Mouse (Mus musculus) liver, embryonic 14.5 days (tissue): Measurements from ENCODE around the gene Aurka. TPM values are rescaled to one million over a fixed set of nuclear protein-coding genes. Genes with fewer than 3 reads are reported as not detected.
A peak's percentile ranks its signal among the peaks of the same experiment; 100 is the strongest.

Experiments used
- ATAC-seq: fragments of 200-750 bp; cut with Nextera tagmentation; 2 replicates; pipeline ENCODE4 v1.8.0; 2017; ENCODE audit warnings: moderate number of reproducible peaks, mild to moderate bottlenecking, moderate library complexity; ENCODE audit not compliant: insufficient read depth
- DNase-seq, 3 experiments: peaks; one replicate each; pipeline ENCODE4 v3.0.0-alpha.2; 2012 to 2013; ENCODE audit warnings: low read depth in 3 of 3, low spot score in 3 of 3
- H3K27ac ChIP-seq: fragments of 300-500 bp; sonication (generic); 2 replicates; pipeline ENCODE4 v1.5.1; 2014; ENCODE audit warnings: moderate library complexity, mild to moderate bottlenecking, control low read depth, inconsistent platforms
- H3K27me3 ChIP-seq: fragments of 300-500 bp; sonication (generic); 2 replicates; pipeline ENCODE4 v1.6.1; 2014; ENCODE audit warnings: mild to moderate bottlenecking, low read length, moderate library complexity; ENCODE audit not compliant: control insufficient read depth, insufficient read depth
- H3K36me3 ChIP-seq: fragments of 300-500 bp; sonication (generic); replicated peaks from 2 replicates; pipeline ENCODE4 v1.6.1; 2014; ENCODE audit warnings: low read depth; ENCODE audit not compliant: control insufficient read depth, insufficient read depth
- H3K4me1 ChIP-seq, 2 experiments: fragments of 200-500 bp in 1 of 2; fragments of 300-500 bp in 1 of 2; sonication (generic) in 1 of 2; replicated peaks; 2 replicates each; pipeline ENCODE4 v1.6.1; 2012 to 2014; ENCODE audit warnings: antibody characterized with exemption in 1 of 2, inconsistent platforms in 1 of 2, low read length in 1 of 2; ENCODE audit not compliant: control insufficient read depth in 2 of 2, insufficient read depth in 2 of 2
- H3K4me2 ChIP-seq: fragments of 300-500 bp; sonication (generic); 2 replicates; pipeline ENCODE4 v1.6.1; 2014; ENCODE audit warnings: low read depth, mild to moderate bottlenecking, control low read depth, moderate library complexity
- H3K4me3 ChIP-seq, 2 experiments: fragments of 200-500 bp in 1 of 2; fragments of 300-500 bp in 1 of 2; sonication (generic) in 1 of 2; 2 replicates each; pipeline ENCODE4 v1.5.1; 2012 to 2014; ENCODE audit warnings: low read depth in 2 of 2, low read length in 2 of 2, mild to moderate bottlenecking in 2 of 2, control low read depth in 1 of 2, inconsistent platforms in 1 of 2, moderate library complexity in 1 of 2; ENCODE audit not compliant: insufficient read depth in 1 of 2
- H3K9ac ChIP-seq: fragments of 300-500 bp; sonication (generic); replicated peaks from 2 replicates; pipeline ENCODE4 v1.6.1; 2014; ENCODE audit warnings: mild to moderate bottlenecking, control low read depth, moderate library complexity
- H3K9me3 ChIP-seq: fragments of 300-500 bp; sonication (generic); 2 replicates; pipeline ENCODE4 v1.6.1; 2016; ENCODE audit warnings: low read length, mixed read lengths; ENCODE audit not compliant: control insufficient read depth
- CTCF ChIP-seq: IDR thresholded peaks from 2 replicates; pipeline ENCODE4 v1.5.1; 2016; ENCODE audit warnings: antibody characterized with exemption, low read depth, control low read depth
- EP300 ChIP-seq: IDR thresholded peaks from 2 replicates; pipeline ENCODE4 v1.6.1; 2016; ENCODE audit warnings: antibody characterized with exemption, low read depth
- WGBS: fragments of 180-500 bp; shearing (Covaris S2); extraction: QIAGEN DNeasy Blood & Tissue Kit; methylation state at CpG from one replicate; pipeline ENCODE4 v1.1.7; 2014; ENCODE audit not compliant: insufficient replicate concordance; 5-methylcytosine and 5-hydroxymethylcytosine counted together
- polyA plus RNA-seq, 2 experiments: library from polyadenylated mRNA; depleted of rRNA in 1 of 2; stranded (reverse) in 1 of 2; unstranded in 1 of 2; fragments of >200 nt; fragmentation: Nextera tagmentation in 1 of 2; extraction: Ambion mirVana in 1 of 2; gene quantifications; 2 replicates each; pipeline versions ENCODE4 v1.2.1 to v1.2.3; 2012 to 2014

Gene Aurka
- polyA plus RNA-seq, 2 experiments: 64.4 to 131 TPM

DNA sequence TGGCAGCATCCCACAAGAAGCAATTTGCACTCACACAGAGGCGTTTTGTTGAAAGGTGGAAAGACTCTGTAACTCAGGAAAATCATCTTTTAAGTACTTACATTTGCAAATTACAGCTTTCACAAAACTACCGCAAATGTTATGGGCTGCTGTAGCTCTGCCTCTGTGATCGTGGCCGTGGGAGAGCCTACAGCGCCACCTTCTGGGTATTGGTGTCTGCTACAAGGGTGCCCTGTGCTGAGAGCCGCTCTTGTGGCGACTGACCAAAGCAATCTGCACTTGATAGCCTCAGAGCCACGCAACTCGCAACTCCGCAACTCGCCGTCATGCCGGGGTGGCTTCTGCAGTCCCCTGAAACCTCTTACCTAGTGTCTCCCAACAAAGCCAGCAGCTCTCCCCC lies 41.2 kb downstream of the Aurka start:
- TF ChIP-seq EP300 (no peak), CTCF (peak; percentile 96)
- H3K27me3 ChIP-seq: no peaks in the 10 kb centered on the region
- no peak overlapping the region for H3K4me2 ChIP-seq
- DNase-seq (peak; percentile 47 to 55 (median 47)), ATAC-seq (peak; percentile 77)
- H3K9ac ChIP-seq: no peak overlapping the region
- no peak overlapping the region for H3K27ac ChIP-seq
- H3K4me3 ChIP-seq: no peak overlapping the region
- no peaks in the 10 kb centered on the region for H3K4me1 ChIP-seq
- WGBS: 5% methylated on average over 13 of the region's 13 CpGs
- H3K9me3 ChIP-seq: no peaks in the 10 kb centered on the region
- no peaks in the 10 kb centered on the region for H3K36me3 ChIP-seq

DNA sequence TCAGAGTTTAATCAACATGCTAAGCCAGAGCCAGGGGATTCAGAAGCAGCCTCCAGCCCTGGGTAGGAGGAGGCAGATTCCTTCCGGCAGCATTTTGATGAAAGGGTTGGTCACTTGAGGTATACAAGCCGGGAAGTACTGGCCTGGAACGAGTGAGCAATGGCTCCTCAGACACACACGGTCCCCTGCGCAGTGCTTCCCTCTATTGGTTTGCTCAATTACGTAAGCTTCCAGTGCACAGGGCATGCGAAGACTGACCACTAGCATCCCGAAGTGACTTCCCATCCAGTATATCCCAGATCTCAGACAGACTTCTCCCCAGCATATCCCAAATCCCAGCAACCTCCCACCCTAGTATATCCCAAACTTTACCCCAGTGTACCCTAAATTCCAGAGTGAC lies 42.1 kb downstream of the Aurka start:
- H3K9ac ChIP-seq: no peak overlapping the region
- no peak overlapping the region for H3K4me2 ChIP-seq
- WGBS: 50% methylated on average over 8 of the region's 8 CpGs
- DNase-seq: no peak
- H3K4me1 ChIP-seq: no peaks in the 10 kb centered on the region
- no peak overlapping the region for H3K4me3 ChIP-seq
- no peaks in the 10 kb centered on the region for H3K27me3 ChIP-seq
- ATAC-seq: no peak
- H3K27ac ChIP-seq: no peak overlapping the region
- TF ChIP-seq EP300 (no peak), CTCF (peak; percentile 38)
- H3K9me3 ChIP-seq: no peaks in the 10 kb centered on the region
- H3K36me3 ChIP-seq: no peaks in the 10 kb centered on the region

DNA sequence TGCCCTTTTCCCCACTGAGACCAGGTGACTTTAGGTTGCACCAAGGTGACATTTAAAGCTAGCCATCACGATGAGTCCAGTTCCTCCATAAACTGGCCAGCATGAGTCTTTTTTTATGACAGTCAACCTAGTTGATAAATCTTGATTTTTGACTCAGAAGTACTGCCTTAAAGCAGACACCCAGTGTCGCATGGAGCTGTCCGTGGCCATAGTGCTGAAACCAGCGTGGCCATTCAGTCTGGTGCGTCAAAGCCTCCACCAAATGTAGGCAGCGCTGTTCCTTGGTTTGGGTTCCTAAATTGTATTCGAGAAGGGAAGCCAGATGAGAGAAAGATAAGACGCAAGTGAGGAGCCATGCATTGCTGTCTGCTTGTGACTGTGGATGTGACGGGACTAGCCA lies 49.5 kb downstream of the Aurka start:
- no peaks in the 10 kb centered on the region for H3K9me3 ChIP-seq
- TF ChIP-seq EP300 (no peak), CTCF (no peak)
- 19% methylated on average over 9 of the region's 9 CpGs for WGBS
- no peak overlapping the region for H3K4me3 ChIP-seq
- no peaks in the 10 kb centered on the region for H3K4me1 ChIP-seq
- ATAC-seq (no peak), DNase-seq (peak; percentile 31 to 36 (median 35))
- no peak overlapping the region for H3K4me2 ChIP-seq
- H3K27ac ChIP-seq: no peak overlapping the region
- no peak overlapping the region for H3K9ac ChIP-seq
- no peaks in the 10 kb centered on the region for H3K27me3 ChIP-seq
- H3K36me3 ChIP-seq: no peaks in the 10 kb centered on the region

DNA sequence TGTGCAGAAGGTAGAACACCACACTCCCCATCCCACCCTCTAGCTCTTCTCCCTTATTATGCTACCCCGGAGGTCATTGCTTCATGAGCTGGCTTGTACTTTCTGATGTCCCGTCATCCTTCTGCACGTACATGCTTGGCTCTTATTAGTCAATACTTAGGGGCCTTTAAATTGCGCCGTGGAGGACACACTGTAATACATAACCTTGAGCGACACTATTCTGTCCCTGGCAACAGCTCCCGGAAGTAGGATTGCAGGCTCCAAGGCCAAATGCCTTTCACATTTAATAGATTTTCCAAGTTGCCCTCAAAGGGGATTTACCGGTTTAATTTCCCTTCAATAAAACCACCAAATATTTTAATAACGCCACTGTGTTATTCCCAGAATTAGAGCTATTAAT lies 58.6 kb downstream of the Aurka start:
- WGBS: 78% methylated on average over 9 of the region's 9 CpGs
- Histone ChIP-seq H3K27ac (no peak overlapping the region), H3K4me1 (no peaks in the 10 kb centered on the region), H3K36me3 (no peaks in the 10 kb centered on the region), H3K9ac (no peak overlapping the region), H3K9me3 (no peaks in the 10 kb centered on the region), H3K27me3 (no peaks in the 10 kb centered on the region), H3K4me2 (no peak overlapping the region), H3K4me3 (no peak overlapping the region)
- TF ChIP-seq EP300: no peak
- no peak for TF ChIP-seq CTCF
- no peak for DNase-seq
- no peak for ATAC-seq

DNA sequence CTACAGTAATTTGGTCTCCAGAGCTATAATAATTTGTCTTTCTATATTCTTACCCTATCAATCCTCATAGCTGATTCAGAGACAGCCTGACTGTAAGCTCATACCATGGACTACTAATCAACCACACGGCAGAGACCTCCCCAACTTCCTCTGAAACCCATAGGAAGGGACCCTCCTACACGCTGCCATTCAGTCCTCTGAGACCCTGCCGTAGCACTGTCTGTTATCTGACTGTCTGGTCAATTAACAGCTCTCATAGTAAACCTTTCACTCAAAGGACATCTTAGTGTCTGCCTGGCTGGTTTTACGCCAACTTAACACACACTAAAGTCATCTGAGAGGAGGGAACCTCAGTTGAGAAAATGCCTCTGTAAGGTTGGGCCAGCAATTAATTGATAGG lies 63.8 kb downstream of the Aurka start:
- H3K4me1 ChIP-seq: no peaks in the 10 kb centered on the region; a peak in 1 of 4 replicates
- no peak for DNase-seq

More for the DNA sequence above, 63.8 kb downstream of the Aurka start:
- H3K27ac ChIP-seq: no peak overlapping the region
- H3K4me3 ChIP-seq: no peak overlapping the region
- 43% methylated on average over 4 of the region's 4 CpGs for WGBS
- H3K4me2 ChIP-seq: no peak overlapping the region
- no peaks in the 10 kb centered on the region for H3K36me3 ChIP-seq
- ATAC-seq: no peak
- no peaks in the 10 kb centered on the region for H3K27me3 ChIP-seq
- TF ChIP-seq CTCF: no peak
- TF ChIP-seq EP300: no peak
- H3K9me3 ChIP-seq: no peaks in the 10 kb centered on the region
- no peak overlapping the region for H3K9ac ChIP-seq

Other genes with a start within 250 kb of the Aurka start
- not detected in 2 replicates for gene Mc3r, start 122.0 kb downstream of the Aurka start, polyA plus RNA-seq (2012; rRNA removed)
- not detected in 2 replicates for gene Mc3r, start 122.0 kb downstream of the Aurka start, polyA plus RNA-seq (2014; fragmentation: Nextera tagmentation; extraction: Ambion mirVana)
- 44.5 and 61.2 TPM in 2 replicates for gene Fam210b, start 25.0 kb downstream of the Aurka start, polyA plus RNA-seq (2012; rRNA removed)
- gene Fam210b, start 25.0 kb downstream of the Aurka start, polyA plus RNA-seq (2014; fragmentation: Nextera tagmentation; extraction: Ambion mirVana): 107 and 109 TPM in 2 replicates
- 22.9 and 24.0 TPM in 2 replicates for gene Cstf1, start 146 bp upstream of the Aurka start, polyA plus RNA-seq (2012; rRNA removed)
- 23.9 and 25.5 TPM in 2 replicates for gene Cstf1, start 146 bp upstream of the Aurka start, polyA plus RNA-seq (2014; fragmentation: Nextera tagmentation; extraction: Ambion mirVana)
- gene Cass4, start 23.3 kb upstream of the Aurka start, polyA plus RNA-seq (2012; rRNA removed): 0.30 and 0.45 TPM in 2 replicates
- 0.75 and 0.76 TPM in 2 replicates for gene Cass4, start 23.3 kb upstream of the Aurka start, polyA plus RNA-seq (2014; fragmentation: Nextera tagmentation; extraction: Ambion mirVana)
- 17.7 and 22.5 TPM in 2 replicates for gene Rtf2, start 70.0 kb upstream of the Aurka start, polyA plus RNA-seq (2012; rRNA removed)
- gene Rtf2, start 70.0 kb upstream of the Aurka start, polyA plus RNA-seq (2014; fragmentation: Nextera tagmentation; extraction: Ambion mirVana): 39.7 and 42.4 TPM in 2 replicates
- gene Gcnt7, start 88.1 kb upstream of the Aurka start, polyA plus RNA-seq (2012; rRNA removed): not detected in 2 replicates
- 0.24 and 0.42 TPM in 2 replicates for gene Gcnt7, start 88.1 kb upstream of the Aurka start, polyA plus RNA-seq (2014; fragmentation: Nextera tagmentation; extraction: Ambion mirVana)
- gene Fam209, start 102.0 kb upstream of the Aurka start, polyA plus RNA-seq (2012; rRNA removed): 0.08 and 0.12 TPM in 2 replicates
- not detected in 2 replicates for gene Fam209, start 102.0 kb upstream of the Aurka start, polyA plus RNA-seq (2014; fragmentation: Nextera tagmentation; extraction: Ambion mirVana)
- gene Tfap2c, start 179.1 kb upstream of the Aurka start, polyA plus RNA-seq (2012; rRNA removed): 0.01 TPM in 1 of 2 replicates, not detected in the other
- not detected in 2 replicates for gene Tfap2c, start 179.1 kb upstream of the Aurka start, polyA plus RNA-seq (2014; fragmentation: Nextera tagmentation; extraction: Ambion mirVana)